Comparison of ENCODE assay signal across 13 mouse cellular contexts in the genomic region with DNA sequence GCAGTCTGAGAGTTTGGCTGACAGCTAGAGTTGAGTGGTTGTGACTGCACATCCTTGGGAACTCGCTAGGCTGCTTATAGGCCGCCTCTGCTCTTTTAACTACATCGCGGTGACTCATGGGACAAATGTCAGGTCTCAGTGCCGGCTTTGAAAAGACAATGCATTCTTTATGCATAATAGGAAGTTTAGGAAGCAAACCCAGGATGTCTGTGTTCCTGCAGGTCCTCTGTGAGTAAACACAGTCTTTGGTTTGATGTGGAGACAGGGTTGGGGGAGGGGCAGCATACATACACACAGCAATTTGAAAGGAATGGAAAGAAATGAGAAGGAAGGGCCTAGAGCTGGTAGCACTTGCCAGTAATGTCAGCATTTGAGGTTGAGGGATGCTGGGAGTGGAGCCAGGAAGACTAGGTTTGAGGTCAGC. TPM values are rescaled to one million over a fixed set of nuclear protein-coding genes. Genes with fewer than 3 reads are reported as not detected.
DNase-seq lines count a peak whose midpoint lies in the region; ATAC-seq and TF ChIP-seq lines count a peak whose summit lies in the region.
"Had no signal": no experiment of that assay in that cellular context is flagged by ENCODE, and none has a peak within 500 bp of the region (broad histone marks: within the 10 kb centered on the region; RNA-seq: fewer than 3 reads in every experiment).

No protein-coding gene starts in this region.

- TF ChIP-seq POLR2A in lung, adult 2 months (IDR thresholded peaks at IDR 0.05; ENCODE audit: borderline replicate concordance, extremely low read depth, low read depth, low read length): no peak

- DNase-seq in heart, adult 9 months (ENCODE audit: low spot score in 2 of 2): no peak
- no peak for DNase-seq in lung, adult 2 months
- DNase-seq in embryonic facial prominence, embryonic 14.5 days (ENCODE audit: low spot score): peak; percentile 78
- DNase-seq in mesoderm, embryonic 11.5 days (ENCODE audit: low read depth, low spot score): peak; percentile 25
- no peak for DNase-seq in thymus, adult 18-20 months
- DNase-seq: cerebellum, adult 18-20 months; kidney, adult 2 months; thymus, postnatal 36 days had no signal

- ATAC-seq in heart, embryonic 14.5 days (ENCODE audit: insufficient number of reproducible peaks, insufficient read depth, low FRiP score, low read depth): no peak
- ATAC-seq in lung, embryonic 15.5 days (ENCODE audit: borderline replicate concordance, extremely low read depth, low FRiP score, low TSS enrichment): peak; percentile 72; the same call in 1 of the 2 replicates
- ATAC-seq in embryonic facial prominence, embryonic 14.5 days (ENCODE audit: low read depth): peak; percentile 50; the same call in 1 of the 2 replicates
- no peak for ATAC-seq in cerebellum, adult (ENCODE audit: insufficient number of reproducible peaks, low FRiP score, low TSS enrichment)
- ATAC-seq: midbrain, embryonic 16.5 days had no signal

- no peak overlapping the region for H3K4me3 ChIP-seq in heart, embryonic 14.5 days (ENCODE audit: control insufficient read depth in 1 of 2, insufficient read depth in 1 of 2, low read depth in 1 of 2, low read length in 2 of 2)
- no peak overlapping the region for H3K4me3 ChIP-seq in lung, embryonic 15.5 days
- no peak overlapping the region for H3K4me3 ChIP-seq in lung, adult 2 months (replicated peaks; ENCODE audit: extremely low read depth, low read depth, low read length)
- H3K4me3 ChIP-seq in embryonic facial prominence, embryonic 14.5 days (ENCODE audit: low read depth, low read length): no peak overlapping the region
- H3K4me3 ChIP-seq: limb, embryonic 12.5 days had no signal

- peak overlapping the region; percentile 51 to 61 for H3K27ac ChIP-seq in heart, embryonic 14.5 days (replicated peaks in 1 of 2; ENCODE audit: control insufficient read depth in 1 of 2, insufficient read depth in 1 of 2, low read depth in 2 of 2, low read length in 2 of 2)
- peak overlapping the region; percentile 75 for H3K27ac ChIP-seq in lung, embryonic 15.5 days
- no peak overlapping the region for H3K27ac ChIP-seq in embryonic facial prominence, embryonic 14.5 days (replicated peaks; ENCODE audit: low read depth, low read length)
- H3K27ac ChIP-seq: limb, embryonic 12.5 days had no signal

- no peak overlapping the region for H3K9ac ChIP-seq in heart, embryonic 14.5 days (ENCODE audit: low read length)
- H3K9ac ChIP-seq in lung, embryonic 15.5 days: no peak overlapping the region
- no peak overlapping the region for H3K9ac ChIP-seq in embryonic facial prominence, embryonic 14.5 days (ENCODE audit: low read depth, low read length)
- H3K9ac ChIP-seq: limb, embryonic 12.5 days had no signal

- no peaks in the 10 kb centered on the region for H3K27me3 ChIP-seq in heart, embryonic 14.5 days (ENCODE audit: control insufficient read depth, insufficient read depth, low read length)
- no peaks in the 10 kb centered on the region for H3K27me3 ChIP-seq in lung, embryonic 15.5 days
- no peaks in the 10 kb centered on the region for H3K27me3 ChIP-seq in embryonic facial prominence, embryonic 14.5 days (replicated peaks; ENCODE audit: control insufficient read depth, insufficient read depth, low read length)
- H3K27me3 ChIP-seq: limb, embryonic 12.5 days had no signal

- H3K9me3 ChIP-seq in heart, embryonic 14.5 days (ENCODE audit: control insufficient read depth, low read length): no peaks in the 10 kb centered on the region
- H3K9me3 ChIP-seq in lung, embryonic 15.5 days: no peaks in the 10 kb centered on the region
- H3K9me3 ChIP-seq in embryonic facial prominence, embryonic 14.5 days (ENCODE audit: control insufficient read depth, low read length): no peaks in the 10 kb centered on the region
- H3K9me3 ChIP-seq: limb, embryonic 12.5 days had no signal

- no peak for TF ChIP-seq CTCF in lung, adult 2 months (IDR thresholded peaks at IDR 0.05; ENCODE audit: insufficient read depth, low read length)

- H3K36me3 ChIP-seq in heart, embryonic 14.5 days (ENCODE audit: control insufficient read depth, insufficient read depth, low read length): no peaks in the 10 kb centered on the region
- H3K36me3 ChIP-seq in lung, embryonic 15.5 days: no peaks in the 10 kb centered on the region
- no peaks in the 10 kb centered on the region for H3K36me3 ChIP-seq in embryonic facial prominence, embryonic 14.5 days (ENCODE audit: control insufficient read depth, insufficient read depth, low read length)
- H3K36me3 ChIP-seq: limb, embryonic 12.5 days had no signal

- H3K4me1 ChIP-seq in heart, embryonic 14.5 days (ENCODE audit: control insufficient read depth in 2 of 2, insufficient read depth in 2 of 2, low read length in 2 of 2): no peaks in the 10 kb centered on the region; a peak in 1 of 4 replicates
- peaks cover 23% of the 10 kb centered on the region for H3K4me1 ChIP-seq in lung, embryonic 15.5 days
- peaks cover 5% of the 10 kb centered on the region for H3K4me1 ChIP-seq in lung, adult 2 months (ENCODE audit: control insufficient read depth, insufficient read depth, low read length)
- 0 out of 2 replicates have a peak, but pooled peaks cover 7% of the 10 kb centered on the region for H3K4me1 ChIP-seq in embryonic facial prominence, embryonic 14.5 days (ENCODE audit: control insufficient read depth, insufficient read depth, low read length)

- H3K4me2 ChIP-seq in heart, embryonic 14.5 days (ENCODE audit: low read length): no peak overlapping the region
- no peak overlapping the region for H3K4me2 ChIP-seq in lung, embryonic 15.5 days
- H3K4me2 ChIP-seq in embryonic facial prominence, embryonic 14.5 days (ENCODE audit: low read depth, low read length): no peak overlapping the region
- H3K4me2 ChIP-seq: limb, embryonic 12.5 days had no signal

- WGBS in heart, embryonic 14.5 days: 52% methylated on average over 5 of the region's 5 CpGs
- 50% methylated on average over 5 of the region's 5 CpGs for WGBS in lung, embryonic 15.5 days
- WGBS in lung, adult 2 months: 43% methylated on average over 5 of the region's 5 CpGs
- WGBS in embryonic facial prominence, embryonic 14.5 days: 48% methylated on average over 5 of the region's 5 CpGs

RNA-seq across cellular contexts. Expression of a gene that starts 56.3 kb away (rescaled TPM):
- 6.4 and 8.5 TPM in 2 replicates for polyA plus RNA-seq in heart, embryonic 14.5 days (2014; fragmentation: Nextera tagmentation; extraction: Ambion mirVana)
- 23.6 and 25.8 TPM in 2 replicates for polyA plus RNA-seq in lung, embryonic 15.5 days (2015; fragmentation: Nextera tagmentation; extraction: Ambion mirVana)
- 46.2 and 54.7 TPM in 2 replicates for polyA plus RNA-seq in lung, adult 2 months (2012; rRNA removed)
- 12.1 and 15.2 TPM in 2 replicates for polyA plus RNA-seq in embryonic facial prominence, embryonic 14.5 days (2014; fragmentation: Nextera tagmentation; extraction: Ambion mirVana)

Comparison
In these comparisons a context has a peak if more than half of its experiments do, and no peak if none do; other contexts are left out.
1. ATAC-seq: peak in lung, embryonic 15.5 days (single experiment) and embryonic facial prominence, embryonic 14.5 days (single experiment); none in heart, embryonic 14.5 days (single experiment) and cerebellum, adult (single experiment).
2. DNase-seq: peak in embryonic facial prominence, embryonic 14.5 days (single experiment) and mesoderm, embryonic 11.5 days (single experiment); none in heart, adult 9 months (0 of 2), lung, adult 2 months (single experiment) and thymus, adult 18-20 months (0 of 2).